Mouse (Mus musculus) stomach, postnatal 0 days (tissue): ENCODE results near the gene Shcbp1l.

Experiments used
- CTCF ChIP-seq: IDR thresholded peaks from 2 replicates; pipeline ENCODE4 v1.5.1; 2016; ENCODE audit warnings: antibody characterized with exemption, low read depth, mild to moderate bottlenecking, moderate library complexity
- EP300 ChIP-seq: optimal IDR thresholded peaks from 2 replicates; pipeline ENCODE3; 2016; ENCODE audit warnings: antibody characterized with exemption

- TF ChIP-seq CTCF (peak; percentile 33; the same call in 1 of the 2 replicates), EP300 (no peak)
These were observed 9.1 kb downstream of the Shcbp1l start for GRCm38 (mm10) chr1:153433851-153434589.
